Mouse (Mus musculus) urinary bladder, adult 18-20 months (tissue): ENCODE results near the gene Lipo2.
A peak's percentile ranks its signal among the peaks of the same experiment; 100 is the strongest.
"Not testable (repeated sequence)": the region's sequence is repeated elsewhere in the genome, so short reads cannot be mapped to it uniquely, and the experiment has no call there.

Experiments used
- DNase-seq, 2 experiments: peaks; one replicate each; pipeline ENCODE4 v3.0.0; 2022; ENCODE audit warnings: low spot score in 2 of 2, mixed read lengths in 2 of 2

The Lipo2 gene

DNA sequence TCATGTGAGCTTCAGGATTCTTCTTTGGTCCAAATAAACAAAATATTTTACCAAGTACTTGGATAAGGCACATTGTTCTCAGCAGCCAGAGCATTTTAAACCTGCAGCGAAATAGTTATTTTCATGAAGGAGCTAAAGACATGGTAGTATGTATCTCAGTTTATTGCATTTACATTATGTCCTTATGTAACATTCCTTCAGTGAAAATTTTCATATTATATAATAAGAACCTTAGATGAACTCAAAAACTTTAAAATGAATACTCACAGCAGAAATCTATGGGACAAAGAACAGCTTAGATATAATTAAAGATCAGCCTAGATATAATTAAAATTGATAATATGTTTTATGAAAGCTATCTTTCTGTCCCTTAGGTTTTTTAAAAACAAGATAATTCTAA is at the start of gene Lipo2:
Lipo2 (minus strand) TSS at position 101 of the 400 bp plus-strand sequence.
- not testable (repeated sequence) for DNase-seq

GRCm38 (mm10) chr19:33787359-33787758 is 36.2 kb upstream of the Lipo2 start, which contains the start of gene Lipo1:
Lipo1 (minus strand) TSS chr19:33787459.
- DNase-seq, result not testable (repeated sequence)

GRCm38 (mm10) chr19:33786576-33787277 is 35.6 kb upstream of the Lipo2 start:
- DNase-seq, result no peak

- DNase-seq, result peak; percentile 1
Observed at GRCm38 (mm10) chr19:33761287-33762086, 10.3 kb upstream of the Lipo2 start, which contains the start of gene Lipo3. Lipo3 (minus strand) TSS chr19:33761951.
